Mouse (Mus musculus) heart, adult 18-20 months (tissue): ENCODE measurements around the gene Adamts6. TPM values are rescaled to one million over a fixed set of nuclear protein-coding genes. Genes with fewer than 3 reads are reported as not detected.

Experiments
- DNase-seq, 2 experiments: peaks; one replicate each; pipeline ENCODE4 v3.0.0; 2021 to 2022; ENCODE audit warnings: mixed read lengths in 1 of 2
- long read RNA-seq, 2 experiments: library from polyadenylated mRNA; stranded (forward); transcript quantifications; one replicate each; pipeline ENCODE4 v2.0.0; 2021
- total RNA-seq, 2 experiments: library from RNA; stranded (reverse); gene quantifications; 2 replicates each; pipeline ENCODE4 v1.2.3; 2021

Gene Adamts6
- 1 to 10 TPM; 1.5 to 3.7 TPM for total RNA-seq
- long read RNA-seq, experiment 1: 0 reads
- long read RNA-seq, experiment 2: 0 reads

- peak in 1 of 2 experiments; percentile 53 for DNase-seq
Observed at GRCm38 (mm10) chr13:104287366-104288225, at the start of gene Adamts6. Gene Adamts6, plus strand, starts transcription at chr13:104287835.

- DNase-seq: no peak
Observed at GRCm38 (mm10) chr13:104258997-104259396, 28.6 kb upstream of the Adamts6 start.

GRCm38 (mm10) chr13:104285031-104285431 is 2.6 kb upstream of the Adamts6 start:
- DNase-seq: peak; percentile 20 to 67

- DNase-seq: peak; percentile 52 to 67
Observed at GRCm38 (mm10) chr13:104285737-104286311, 1.8 kb upstream of the Adamts6 start.

- DNase-seq: peak in 1 of 2 experiments; percentile 25
Observed at GRCm38 (mm10) chr13:104286336-104286735, 1.3 kb upstream of the Adamts6 start.

GRCm38 (mm10) chr13:104286897-104287309 is 732 bp upstream of the Adamts6 start:
- peak; percentile 96 to 97 for DNase-seq

- peak; percentile 80 to 88 for DNase-seq
Observed at GRCm38 (mm10) chr13:104288226-104288859, 708 bp downstream of the Adamts6 start.

- peak in 1 of 2 experiments; percentile 16 for DNase-seq
Observed at GRCm38 (mm10) chr13:104289176-104289575, 1.5 kb downstream of the Adamts6 start.

- no peak for DNase-seq
Observed at GRCm38 (mm10) chr13:104295472-104295871, 7.8 kb downstream of the Adamts6 start.

GRCm38 (mm10) chr13:104329336-104329735 is 41.7 kb downstream of the Adamts6 start:
- no peak for DNase-seq

GRCm38 (mm10) chr13:104329742-104330141 is 42.1 kb downstream of the Adamts6 start:
- no peak for DNase-seq

GRCm38 (mm10) chr13:104352590-104352989 is 65.0 kb downstream of the Adamts6 start:
- DNase-seq: no peak

- peak; percentile 15 to 39 for DNase-seq
Observed at GRCm38 (mm10) chr13:104393427-104394356, 106.1 kb downstream of the Adamts6 start.

GRCm38 (mm10) chr13:104397814-104398213 is 110.2 kb downstream of the Adamts6 start:
- peak; percentile 40 to 43 for DNase-seq

GRCm38 (mm10) chr13:104432734-104433133 is 145.1 kb downstream of the Adamts6 start:
- no peak for DNase-seq

GRCm38 (mm10) chr13:104442559-104442958 is 154.9 kb downstream of the Adamts6 start:
- DNase-seq: no peak

GRCm38 (mm10) chr13:104445437-104445836 is 157.8 kb downstream of the Adamts6 start:
- no peak for DNase-seq

GRCm38 (mm10) chr13:104446974-104447373 is 159.3 kb downstream of the Adamts6 start:
- DNase-seq: no peak

- no peak for DNase-seq
Observed at GRCm38 (mm10) chr13:104447470-104447869, 159.8 kb downstream of the Adamts6 start.

- DNase-seq: no peak
Observed at GRCm38 (mm10) chr13:104448349-104448748, 160.7 kb downstream of the Adamts6 start.

GRCm38 (mm10) chr13:104453271-104453974 is 165.8 kb downstream of the Adamts6 start:
- no peak for DNase-seq
